Mouse (Mus musculus) forebrain, embryonic 11.5 days (tissue): ENCODE measurements around the gene Nras. TPM values are rescaled to one million over a fixed set of nuclear protein-coding genes. Genes with fewer than 3 reads are reported as not detected.

ENCODE experiments used
- ATAC-seq: fragments of 200-750 bp; cut with Nextera tagmentation; replicated peaks from 2 replicates; pipeline ENCODE4 v1.8.0; 2017; ENCODE audit warnings: moderate TSS enrichment; ENCODE audit not compliant: low FRiP score
- DNase-seq: peaks from one replicate; pipeline ENCODE4 v3.0.0-alpha.2; 2017; ENCODE audit warnings: low spot score
- H3K27ac ChIP-seq: fragments of 300-500 bp; sonication (generic); 2 replicates; pipeline ENCODE4 v1.5.1; 2014; ENCODE audit warnings: low read depth, low read length
- H3K27me3 ChIP-seq: fragments of 300-500 bp; sonication (generic); 2 replicates; pipeline ENCODE4 v1.6.1; 2014; ENCODE audit warnings: mild to moderate bottlenecking, low read length, mixed read lengths; ENCODE audit not compliant: control insufficient read depth, insufficient read depth
- H3K36me3 ChIP-seq: fragments of 300-500 bp; sonication (generic); 2 replicates; pipeline ENCODE4 v1.6.1; 2014; ENCODE audit warnings: mild to moderate bottlenecking, low read length, moderate library complexity, mixed read lengths; ENCODE audit not compliant: control insufficient read depth, insufficient read depth
- H3K4me1 ChIP-seq: fragments of 300-500 bp; sonication (generic); replicated peaks from 2 replicates; pipeline ENCODE4 v1.6.1; 2014; ENCODE audit warnings: low read length, mixed read lengths; ENCODE audit not compliant: control insufficient read depth, insufficient read depth
- H3K4me2 ChIP-seq: fragments of 300-500 bp; sonication (generic); 2 replicates; pipeline ENCODE4 v1.6.1; 2014; ENCODE audit warnings: low read depth, mild to moderate bottlenecking, low read length, moderate library complexity, mixed read lengths; ENCODE audit not compliant: severe bottlenecking
- H3K4me3 ChIP-seq: fragments of 300-500 bp; sonication (generic); 2 replicates; pipeline ENCODE4 v1.5.1; 2014; ENCODE audit warnings: low read depth, low read length
- H3K9ac ChIP-seq: fragments of 300-500 bp; sonication (generic); 2 replicates; pipeline ENCODE4 v1.6.1; 2014; ENCODE audit warnings: low read length
- H3K9me3 ChIP-seq: fragments of 300-500 bp; sonication (generic); 2 replicates; pipeline ENCODE4 v1.6.1; 2016; ENCODE audit warnings: low read length, mixed read lengths; ENCODE audit not compliant: control insufficient read depth
- WGBS: fragments of 180-500 bp; shearing (Covaris S2); extraction: QIAGEN DNeasy Blood & Tissue Kit; methylation state at CpG from one replicate; pipeline ENCODE4 v1.1.7; 2014; 5-methylcytosine and 5-hydroxymethylcytosine counted together
- polyA plus RNA-seq: library from polyadenylated mRNA; unstranded; fragments of >200 nt; fragmentation: Nextera tagmentation; extraction: Ambion mirVana; gene quantifications from 2 replicates; pipeline ENCODE4 v1.2.1, GENCODE M21; 2014

The Nras gene
- polyA plus RNA-seq, 1 experiment from 2014 or later = 169 TPM

GRCm38 (mm10) chr3:103102454-103103390 lies 44.6 kb downstream of the Nras start, which contains the start of gene Dennd2c:
TSS of gene Dennd2c (plus strand) at chr3:103102604.
- Histone ChIP-seq H3K4me3 (peak within 1 kb of the TSS; percentile 53), H3K4me1 (peaks cover 2% of the 10 kb centered on the region; the same call in 1 of the 2 replicates), H3K36me3 (no peaks in the 10 kb centered on the region), H3K4me2 (peak within 1 kb of the TSS; percentile 94), H3K27ac (no peak within 1 kb of the TSS), H3K9ac (peak within 1 kb of the TSS; percentile 62), H3K27me3 (peaks cover 10% of the 10 kb centered on the region; the same call in 1 of the 2 replicates), H3K9me3 (no peaks in the 10 kb centered on the region)
- ATAC-seq (peak; percentile 97), DNase-seq (peak; percentile 94)
- 2% methylated on average over 72 of the region's 72 CpGs for WGBS

- H3K27ac ChIP-seq = no peak overlapping the region
- peaks cover 5% of the 10 kb centered on the region; the same call in 1 of the 2 replicates for H3K27me3 ChIP-seq
- H3K4me3 ChIP-seq = no peak overlapping the region
- H3K9ac ChIP-seq = no peak overlapping the region
- H3K4me2 ChIP-seq = no peak overlapping the region
- H3K9me3 ChIP-seq = no peaks in the 10 kb centered on the region
- H3K36me3 ChIP-seq = no peaks in the 10 kb centered on the region
- WGBS = 82% methylated on average over 7 of the region's 7 CpGs
- ATAC-seq (no peak), DNase-seq (no peak)
- no peaks in the 10 kb centered on the region; the same call in 1 of the 2 replicates for H3K4me1 ChIP-seq
Observed at GRCm38 (mm10) chr3:103107565-103108240, 49.6 kb downstream of the Nras start.

GRCm38 (mm10) chr3:103112216-103112615 lies 54.1 kb downstream of the Nras start:
- ATAC-seq = no peak
- Histone ChIP-seq H3K9me3 (no peaks in the 10 kb centered on the region), H3K4me2 (no peak overlapping the region), H3K4me3 (no peak overlapping the region), H3K9ac (no peak overlapping the region), H3K36me3 (no peaks in the 10 kb centered on the region), H3K27ac (no peak overlapping the region), H3K4me1 (no peaks in the 10 kb centered on the region), H3K27me3 (no peaks in the 10 kb centered on the region)
- WGBS = 81% methylated on average over 5 of the region's 5 CpGs
- no peak for DNase-seq

Other genes with a start within 250 kb of the Nras start
- gene Sycp1, start 122.2 kb upstream of the Nras start, polyA plus RNA-seq = not detected in 2 replicates
- 0.09 and 0.12 TPM in 2 replicates for gene Nr1h5, start 94.2 kb upstream of the Nras start, polyA plus RNA-seq
- 80.7 and 102 TPM in 2 replicates for gene Sike1, start 62.6 kb upstream of the Nras start, polyA plus RNA-seq
- gene Csde1, start 37.9 kb upstream of the Nras start, polyA plus RNA-seq = 452 and 505 TPM in 2 replicates
- 0.12 TPM in 1 of 2 replicates, not detected in the other for gene Ampd1, start 15.7 kb downstream of the Nras start, polyA plus RNA-seq
- 2.4 and 2.7 TPM in 2 replicates for gene Dennd2c, start 44.3 kb downstream of the Nras start, polyA plus RNA-seq
- 238 and 272 TPM in 2 replicates for gene Bcas2, start 113.4 kb downstream of the Nras start, polyA plus RNA-seq
- gene Trim33, start 221.0 kb downstream of the Nras start, polyA plus RNA-seq = 32.8 and 41.5 TPM in 2 replicates